Mouse (Mus musculus): ENCODE results near the gene Cse1l. TPM values are rescaled to one million over a fixed set of nuclear protein-coding genes. Genes with fewer than 3 reads are reported as not detected.

Cse1l gene
- 10 to 100 TPM; 58.7 to 71.4 TPM for total RNA-seq (2021)
- long read RNA-seq, experiment 1, transcript Cse1l-201 (25 exons, 3,641 nt), result major isoform, 40 of 43 reads
- long read RNA-seq, experiment 1, partial matches to known transcripts, result 3 of 43 reads
- long read RNA-seq, experiment 1, other reads (novel, unspliced or antisense), result 0 of 43 reads
- long read RNA-seq, experiment 2, transcript Cse1l-201 (25 exons, 3,641 nt), result major isoform, 15 of 26 reads
- long read RNA-seq, experiment 2, partial matches to known transcripts, result 9 of 26 reads
- long read RNA-seq, experiment 2, other reads (novel, unspliced or antisense), result 2 of 26 reads

DNA sequence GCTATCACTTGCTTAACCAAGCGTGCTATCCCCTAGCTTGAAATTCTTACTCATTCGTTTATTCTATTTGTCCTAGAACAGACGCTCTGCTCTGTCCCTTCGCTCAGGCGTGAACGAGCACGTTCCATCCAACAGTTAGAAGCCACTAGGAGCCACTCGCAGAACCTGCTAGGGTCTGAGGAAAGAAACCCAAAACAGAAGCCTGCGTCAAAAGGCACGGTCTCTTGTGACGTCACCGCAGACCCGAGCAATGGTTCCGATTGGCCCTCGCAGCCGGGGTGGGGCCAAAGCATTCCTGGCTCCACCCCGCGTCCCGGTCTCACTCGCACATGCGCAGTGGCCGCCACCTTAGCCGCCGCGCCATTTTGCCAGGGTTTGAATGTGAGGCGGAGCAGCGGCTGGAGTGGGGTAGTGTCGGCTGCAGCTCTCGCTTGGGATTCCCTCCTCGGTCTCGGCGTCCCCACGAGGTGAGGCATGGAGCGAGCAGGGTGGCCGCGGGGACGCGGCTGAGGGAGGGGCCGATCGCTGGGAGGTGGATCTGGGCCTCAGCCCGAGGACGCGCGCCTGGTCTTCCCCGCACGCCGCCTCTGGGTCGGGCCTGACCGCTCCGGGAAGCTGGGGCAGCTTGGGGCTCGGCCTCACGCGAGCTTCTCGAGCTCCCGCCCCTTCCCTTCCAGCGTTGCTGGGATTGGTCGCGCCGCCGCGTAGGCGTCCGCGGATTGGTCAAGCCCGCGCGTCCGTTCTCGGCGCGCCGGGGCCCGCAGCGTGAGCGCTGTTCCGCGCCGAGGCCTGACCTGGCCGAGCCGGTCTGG, at the start of gene Cse1l:
Gene Cse1l, plus strand, starts transcription at position 330 of the 812 bp plus-strand sequence.
- DNase-seq (ENCODE audit: low spot score in 2 of 2), result peak; percentile 97

DNA sequence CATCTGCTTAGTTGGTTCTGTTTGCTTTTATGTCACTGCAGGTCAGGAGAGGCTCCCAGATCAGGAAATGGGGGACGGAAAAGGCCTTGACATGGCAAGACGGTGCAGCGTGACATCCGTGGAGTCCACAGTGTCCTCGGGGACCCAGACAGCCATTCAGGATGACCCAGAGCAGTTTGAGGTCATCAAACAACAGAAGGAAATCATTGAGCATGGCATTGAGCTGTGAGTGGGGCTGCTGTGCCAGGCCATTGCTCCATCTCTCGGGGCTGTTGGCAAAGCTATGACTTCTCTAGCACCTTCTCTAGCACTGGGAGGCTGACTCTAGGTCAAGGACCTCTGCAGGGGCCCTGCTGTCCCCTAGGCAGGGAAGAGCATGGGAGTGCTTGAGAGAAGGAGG, 49.5 kb upstream of the Cse1l start:
- no peak for DNase-seq (ENCODE audit: low spot score in 2 of 2)

DNA sequence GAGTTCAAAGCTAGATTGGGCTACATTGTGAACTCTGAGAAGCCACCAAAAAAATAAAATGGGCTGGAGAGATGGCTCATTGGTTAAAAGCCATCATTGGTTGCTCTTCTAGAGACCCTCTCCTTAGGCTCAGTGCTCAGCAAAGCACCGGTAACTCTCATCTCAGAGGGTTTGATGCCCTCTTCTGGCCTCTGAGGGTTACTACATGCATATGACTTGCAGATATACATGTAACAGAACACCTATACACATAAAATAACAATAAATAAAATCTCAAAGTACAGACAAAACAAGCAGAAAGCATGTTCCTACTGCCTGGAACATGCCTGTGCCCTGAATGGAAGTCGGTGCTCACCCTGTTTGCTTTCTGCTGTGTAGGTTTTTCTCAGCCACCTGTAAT, 48.7 kb upstream of the Cse1l start:
- no peak for DNase-seq (ENCODE audit: low spot score in 2 of 2)

DNA sequence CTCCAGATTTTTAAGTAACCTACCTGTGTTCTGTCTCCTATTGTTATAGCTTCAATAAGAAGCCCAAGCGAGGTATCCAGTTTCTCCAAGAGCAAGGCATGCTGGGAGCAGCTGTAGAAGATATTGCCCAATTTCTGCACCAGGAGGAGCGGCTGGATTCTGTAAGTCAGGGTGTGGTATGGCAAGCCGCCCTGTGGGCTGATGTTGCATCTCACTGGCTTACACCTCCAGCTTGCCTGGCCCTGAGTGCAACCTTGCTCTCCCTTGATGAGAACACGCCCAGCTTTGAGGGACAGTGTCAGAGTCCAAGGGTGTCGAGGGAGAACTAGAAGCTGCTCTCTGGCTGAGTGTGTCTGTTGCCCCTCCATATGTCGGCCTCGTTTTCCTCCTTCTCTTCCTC, 46.6 kb upstream of the Cse1l start:
- no peak for DNase-seq (ENCODE audit: low spot score in 2 of 2)

DNA sequence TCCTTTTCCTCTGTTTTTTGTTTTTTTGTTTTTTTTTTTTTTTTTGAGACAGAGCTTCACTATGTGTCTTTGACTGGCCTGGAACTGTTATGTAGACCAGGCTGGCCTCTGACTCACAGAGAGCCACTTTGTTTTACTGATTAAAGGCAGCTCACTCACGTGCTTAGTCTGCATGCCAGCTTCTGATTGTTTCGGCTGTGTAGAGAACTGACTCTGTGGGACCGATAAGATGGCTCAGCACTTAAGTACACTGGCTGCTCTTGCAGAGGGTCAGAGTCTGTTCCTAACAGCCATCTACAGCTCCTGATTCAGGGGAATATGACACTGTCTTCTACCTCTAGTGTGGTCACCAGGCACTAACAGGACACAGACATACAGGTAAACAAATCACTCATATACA, 43.3 kb upstream of the Cse1l start:
- DNase-seq (ENCODE audit: low spot score in 2 of 2), result no peak

DNA sequence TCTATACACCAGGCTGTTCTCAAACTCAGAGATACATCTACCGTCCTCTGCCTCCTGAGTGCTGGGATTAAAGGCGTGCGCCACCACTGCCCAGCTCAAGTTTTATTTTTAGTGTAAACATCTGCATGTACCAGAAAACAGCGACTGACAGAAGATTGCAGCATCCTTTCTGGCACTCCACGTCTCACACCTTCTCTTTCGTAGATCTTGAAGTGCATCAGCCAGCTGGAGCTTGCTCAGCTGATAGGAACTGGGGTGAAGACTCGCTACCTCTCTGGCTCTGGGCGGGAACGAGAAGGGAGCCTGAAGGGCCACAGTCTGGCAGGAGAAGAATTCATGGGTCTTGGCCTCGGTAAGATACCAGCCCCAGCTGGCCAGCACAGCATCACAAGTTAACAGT, 40.4 kb upstream of the Cse1l start:
- no peak for DNase-seq (ENCODE audit: low spot score in 2 of 2)

DNA sequence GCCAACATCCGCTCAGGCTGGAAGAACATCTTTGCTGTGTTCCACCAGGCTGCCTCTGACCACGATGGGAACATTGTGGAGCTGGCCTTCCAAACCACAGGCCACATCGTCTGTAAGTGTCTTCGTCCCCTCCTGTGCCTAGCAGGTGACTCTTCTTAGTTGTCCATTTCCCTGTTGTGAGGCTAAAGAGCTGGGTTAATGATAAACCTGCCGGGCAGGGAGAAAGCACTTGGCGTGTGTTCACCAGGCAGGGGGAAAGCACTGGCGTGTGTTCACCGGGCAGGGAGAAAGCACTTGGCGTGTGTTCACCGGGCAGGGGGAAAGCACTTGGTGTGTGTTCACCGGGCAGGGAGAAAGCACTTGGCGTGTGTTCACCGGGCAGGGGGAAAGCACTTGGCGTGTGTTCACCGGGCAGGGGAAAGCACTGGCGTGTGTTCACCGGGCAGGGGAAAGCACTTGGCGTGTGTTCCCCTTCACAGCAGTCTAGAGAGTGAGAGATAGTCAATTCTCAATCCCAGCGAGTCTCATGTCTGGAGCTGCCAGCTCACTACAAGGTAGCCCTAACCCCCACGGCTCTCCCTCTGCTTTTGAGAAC, 35.5 kb upstream of the Cse1l start:
- no peak for DNase-seq (ENCODE audit: low spot score in 2 of 2)

DNA sequence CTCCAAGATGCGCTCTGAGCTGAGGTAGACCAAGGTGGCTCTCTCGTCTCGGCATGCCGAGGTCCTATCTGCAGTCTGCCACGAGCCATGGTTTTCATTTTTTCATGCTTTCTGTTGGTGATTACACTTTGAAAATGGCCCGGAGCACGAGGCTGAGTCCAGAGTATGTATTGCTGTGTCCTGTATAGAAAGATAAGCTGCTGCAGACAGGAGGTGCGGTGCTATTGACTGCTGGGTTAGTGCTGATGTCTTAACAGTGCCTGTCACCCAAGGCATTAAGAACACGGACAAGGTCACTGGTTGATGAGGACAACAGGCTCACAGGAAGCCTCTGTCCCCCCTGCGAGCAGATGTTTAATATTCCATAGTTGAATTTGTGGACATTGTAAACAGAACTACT, 34.9 kb upstream of the Cse1l start:
- no peak for DNase-seq (ENCODE audit: low spot score in 2 of 2)

DNA sequence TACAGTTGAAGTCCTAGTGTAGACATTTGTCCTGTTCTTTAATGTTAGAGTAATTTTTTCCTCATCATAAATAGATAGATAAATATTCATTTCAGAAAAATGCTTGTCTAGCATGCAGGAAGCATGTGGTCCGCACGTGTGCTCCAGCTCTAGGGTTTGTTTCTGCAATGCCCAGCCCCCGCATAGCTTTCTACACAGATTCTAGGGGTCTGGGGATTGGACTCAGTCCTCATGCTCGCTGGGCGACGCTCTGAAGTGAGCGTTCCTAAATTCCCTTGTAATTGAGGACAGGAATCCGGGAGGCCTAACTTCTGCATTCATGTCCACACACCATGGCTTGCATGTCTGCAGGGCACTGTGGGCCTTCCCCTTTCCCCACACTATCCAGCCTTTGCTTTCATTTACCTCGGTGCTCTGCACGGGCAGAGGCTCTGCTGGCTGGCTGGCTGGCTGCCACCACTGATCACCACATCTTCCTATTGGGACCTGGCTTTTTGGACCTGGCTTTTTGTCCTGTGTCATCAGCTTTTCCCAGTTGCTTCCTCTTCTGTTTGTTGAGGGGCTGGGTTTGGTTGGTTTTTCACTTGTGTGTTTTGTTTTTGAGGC, 31.1 kb upstream of the Cse1l start:
- DNase-seq (ENCODE audit: low spot score in 2 of 2), result no peak

DNA sequence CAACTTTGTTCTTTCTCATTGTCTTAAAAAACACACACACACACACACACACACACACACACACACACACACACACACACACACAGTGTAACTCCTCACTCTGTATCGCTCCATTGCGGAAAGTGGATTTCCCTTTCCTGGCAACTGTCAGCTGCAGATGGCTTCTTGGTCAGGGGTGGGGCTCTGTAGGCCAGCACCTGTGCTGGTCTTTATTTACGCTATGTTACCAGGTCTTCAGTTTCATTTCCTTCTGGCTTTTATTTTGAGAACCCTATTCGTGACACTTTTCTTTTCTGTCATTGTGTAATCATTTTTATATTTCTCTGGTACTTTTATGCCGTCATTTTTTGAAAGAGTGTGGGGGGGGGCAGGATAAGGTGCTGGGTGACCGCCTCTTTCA, 30.3 kb upstream of the Cse1l start:
- DNase-seq (ENCODE audit: low spot score in 2 of 2), result no peak

DNA sequence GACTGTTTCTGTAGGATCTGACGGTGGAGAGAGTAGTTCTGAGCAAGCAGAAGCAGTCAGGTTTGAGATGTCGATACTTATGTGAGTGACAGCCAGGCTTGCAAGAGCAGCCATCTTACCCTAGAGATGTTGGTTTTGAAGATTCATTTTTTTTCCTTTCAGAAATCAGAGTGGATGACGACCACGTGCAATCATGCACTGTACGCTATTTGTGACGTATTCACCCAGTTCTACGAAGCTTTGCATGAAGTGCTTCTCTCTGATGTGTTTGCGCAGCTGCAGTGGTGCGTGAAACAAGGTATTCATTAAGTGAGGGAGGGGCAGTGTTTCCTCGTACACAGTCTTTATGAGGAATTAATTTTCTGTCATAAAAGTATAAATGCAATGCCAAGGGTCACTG, 29.5 kb upstream of the Cse1l start:
- no peak for DNase-seq (ENCODE audit: low spot score in 2 of 2)

DNA sequence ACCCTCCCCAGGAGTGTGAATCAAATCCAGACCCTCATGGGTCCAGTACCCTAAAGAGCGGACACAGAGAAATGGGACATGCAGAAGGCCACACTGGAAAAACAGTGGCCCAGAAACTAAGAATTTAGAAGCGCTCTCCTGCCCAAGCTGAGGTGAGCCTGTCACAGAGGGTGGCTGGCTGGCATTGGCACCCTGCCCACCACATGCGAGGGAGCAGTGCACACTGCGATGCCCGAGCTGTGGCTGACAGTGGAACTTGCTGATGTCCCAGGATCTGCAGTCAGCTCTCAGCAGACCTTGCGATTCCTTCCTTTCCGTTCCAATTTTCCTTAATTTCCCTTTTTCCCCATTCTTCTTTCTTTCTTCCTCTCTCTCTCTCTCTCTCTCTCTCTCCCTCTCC, 20.8 kb upstream of the Cse1l start:
- peak; percentile 15 to 43 for DNase-seq (ENCODE audit: low spot score in 2 of 2)

DNA sequence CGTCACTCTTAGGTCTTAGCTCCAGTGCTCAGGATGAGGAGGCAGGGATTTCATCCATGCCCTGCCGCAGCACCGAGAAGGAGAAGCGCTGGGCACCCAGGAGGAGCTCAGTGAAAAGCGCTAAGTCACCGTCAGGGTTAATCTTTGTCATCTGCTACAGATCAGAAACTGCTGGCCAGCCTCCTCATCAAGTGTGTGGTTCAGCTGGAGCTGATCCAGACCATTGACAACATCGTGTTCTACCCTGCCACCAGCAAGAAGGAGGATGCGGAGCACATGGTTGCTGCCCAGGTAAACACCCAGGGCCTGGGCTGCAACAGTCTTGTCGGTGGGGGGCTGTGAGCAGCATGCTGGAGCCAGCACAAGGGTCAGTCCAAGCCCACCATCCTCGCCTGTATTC, 20.2 kb upstream of the Cse1l start:
- DNase-seq (ENCODE audit: low spot score in 2 of 2), result no peak

DNA sequence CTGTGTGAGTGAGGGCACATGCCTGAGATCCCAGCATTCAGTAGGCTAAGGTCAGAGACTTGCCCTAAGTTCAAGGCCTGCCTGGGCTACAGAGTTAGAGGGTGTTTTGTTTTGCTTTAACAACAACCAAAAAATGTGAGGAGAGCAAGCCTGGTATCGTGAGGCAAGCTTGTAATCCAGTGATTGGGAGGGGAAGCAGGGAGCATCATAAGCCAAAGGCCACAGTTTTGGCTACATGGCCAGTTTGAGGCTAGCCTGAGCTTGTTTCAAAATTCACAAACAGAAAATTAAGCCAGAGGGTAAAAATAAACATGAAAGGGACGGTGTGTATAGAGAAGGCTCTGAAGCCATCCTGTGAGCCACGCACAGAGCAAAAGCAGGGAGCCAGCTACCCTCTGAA, 19.6 kb upstream of the Cse1l start:
- no peak for DNase-seq (ENCODE audit: low spot score in 2 of 2)

DNA sequence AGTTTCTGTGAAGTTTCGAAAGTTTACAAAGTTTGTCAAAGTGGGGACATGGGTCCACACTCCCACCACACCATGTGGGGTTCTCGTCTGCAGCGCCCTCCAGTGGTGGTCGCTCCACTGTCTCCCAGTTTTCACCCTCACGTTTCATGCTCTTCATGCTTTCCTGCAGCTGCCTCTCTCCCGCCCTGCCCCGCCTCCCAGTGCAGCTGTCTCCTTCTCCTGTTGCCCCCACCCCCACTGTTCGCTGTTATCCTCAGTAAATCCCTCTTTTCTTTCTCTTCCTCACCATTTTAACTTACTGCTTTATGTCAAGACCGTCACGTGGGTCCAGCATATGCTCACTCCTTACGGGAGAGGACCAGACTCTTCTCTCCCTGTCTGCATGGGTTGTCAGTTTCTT, 18.0 kb upstream of the Cse1l start:
- DNase-seq (ENCODE audit: low spot score in 2 of 2), result no peak

DNA sequence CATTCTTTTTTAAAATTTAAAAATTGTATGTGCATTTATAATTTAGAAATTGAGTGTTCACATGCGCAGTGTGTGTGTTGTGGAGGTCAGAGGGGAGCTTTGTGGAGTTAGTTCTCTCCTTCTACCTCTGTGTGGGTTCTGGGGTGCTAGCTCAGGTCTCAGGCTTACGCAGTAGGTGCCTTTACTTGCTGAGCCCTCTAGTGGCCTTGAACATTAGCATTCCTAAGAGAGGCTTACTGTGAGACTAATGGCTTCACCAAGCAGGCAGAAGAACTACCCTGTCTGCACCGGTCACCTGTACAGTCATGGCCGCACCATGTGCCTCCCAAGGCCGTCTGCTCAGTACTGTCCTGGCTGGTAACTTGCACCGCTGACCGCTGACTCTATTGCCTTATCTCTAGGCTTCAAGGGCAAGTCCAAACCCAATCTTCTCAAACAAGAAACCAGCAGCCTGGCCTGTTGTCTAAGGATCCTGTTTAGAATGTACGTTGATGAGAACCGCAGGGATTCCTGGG, 14.4 kb upstream of the Cse1l start:
- peak in 1 of 2 experiments; percentile 40 for DNase-seq (ENCODE audit: low spot score in 2 of 2)

DNA sequence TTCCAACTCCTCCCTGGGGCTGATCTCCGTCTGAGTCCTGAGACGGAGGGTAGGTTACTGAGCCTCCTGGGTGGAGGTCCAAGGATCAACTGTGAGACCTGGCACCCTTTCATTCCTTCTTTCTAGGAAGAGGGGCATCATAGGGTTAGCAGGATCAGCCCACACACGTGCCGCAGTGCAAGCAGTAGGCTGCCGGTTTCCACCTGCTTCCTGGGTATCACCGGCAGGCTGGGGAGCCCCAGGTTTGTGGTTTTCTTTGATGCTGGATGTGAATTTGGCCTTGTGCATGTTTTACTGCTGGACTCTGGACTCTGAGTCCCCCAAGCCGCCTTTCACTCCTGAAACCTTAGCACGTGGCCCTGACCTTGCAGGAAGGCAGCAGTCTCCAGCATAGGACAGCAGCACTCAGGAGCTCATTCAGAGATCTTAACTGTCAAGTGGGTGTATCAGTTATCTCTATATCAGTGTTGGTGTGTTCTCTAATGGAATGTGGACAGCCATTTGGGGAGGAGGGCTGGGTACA, 13.6 kb upstream of the Cse1l start:
- DNase-seq (ENCODE audit: low spot score in 2 of 2), result no peak

DNA sequence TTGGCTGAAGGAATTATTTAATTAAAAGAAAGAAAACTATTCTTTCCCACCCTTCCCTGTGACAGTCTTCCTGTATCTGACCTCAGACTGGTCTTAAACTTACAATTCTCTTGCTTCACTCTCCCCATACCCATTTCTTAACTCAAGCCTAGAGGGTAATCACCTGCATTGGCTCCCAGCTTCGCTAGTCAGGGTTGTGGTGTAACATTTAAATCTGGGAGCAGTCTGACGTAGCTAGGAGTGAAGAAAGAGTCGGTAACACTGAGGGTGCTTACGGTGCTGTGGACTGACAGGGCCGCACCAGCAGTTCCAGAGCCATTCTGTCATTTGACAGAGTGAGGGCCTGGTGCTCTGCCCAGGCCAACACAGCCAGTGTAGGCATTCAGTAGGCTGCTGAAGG, 12.8 kb upstream of the Cse1l start:
- no peak for DNase-seq (ENCODE audit: low spot score in 2 of 2)

DNA sequence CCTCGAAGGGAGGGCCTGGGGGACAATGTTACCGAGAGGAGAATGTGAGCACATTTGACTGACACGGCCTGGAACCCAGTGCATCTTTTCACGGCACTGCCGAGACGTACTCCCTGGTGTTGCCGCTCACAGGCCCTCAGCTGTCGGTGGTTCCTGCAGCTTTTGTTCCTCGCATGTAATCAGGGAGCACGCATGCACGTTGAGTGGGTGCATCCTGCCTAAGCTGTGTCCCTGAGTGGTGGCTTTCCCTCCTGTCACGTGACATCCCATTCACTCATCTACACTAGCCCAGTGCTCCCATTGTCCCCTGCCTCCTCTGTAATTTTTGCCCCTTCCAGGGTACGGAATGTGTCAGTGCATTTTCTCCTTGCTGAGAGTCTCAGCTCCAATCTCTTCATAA, 9.5 kb upstream of the Cse1l start:
- no peak for DNase-seq (ENCODE audit: low spot score in 2 of 2)

DNA sequence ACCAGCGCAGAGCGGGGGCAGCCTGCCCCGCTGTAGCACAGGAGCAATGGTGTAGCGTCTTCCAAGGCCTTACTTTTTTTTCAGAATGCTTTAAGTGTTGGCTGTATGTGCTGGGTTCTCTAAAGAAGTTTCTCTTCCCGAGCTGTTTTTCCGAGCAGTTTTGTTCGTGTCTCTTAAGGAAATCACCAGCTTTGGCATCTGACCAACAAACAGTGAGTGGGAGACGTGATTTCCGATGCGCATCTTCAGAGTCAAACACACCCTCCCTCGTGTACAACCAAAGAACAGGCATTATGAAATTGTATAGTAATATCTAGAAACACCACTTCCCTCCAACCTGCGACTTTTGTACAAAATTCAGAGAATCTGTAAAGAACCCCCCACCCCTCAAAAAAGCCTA, 8.9 kb upstream of the Cse1l start:
- no peak for DNase-seq (ENCODE audit: low spot score in 2 of 2)

DNA sequence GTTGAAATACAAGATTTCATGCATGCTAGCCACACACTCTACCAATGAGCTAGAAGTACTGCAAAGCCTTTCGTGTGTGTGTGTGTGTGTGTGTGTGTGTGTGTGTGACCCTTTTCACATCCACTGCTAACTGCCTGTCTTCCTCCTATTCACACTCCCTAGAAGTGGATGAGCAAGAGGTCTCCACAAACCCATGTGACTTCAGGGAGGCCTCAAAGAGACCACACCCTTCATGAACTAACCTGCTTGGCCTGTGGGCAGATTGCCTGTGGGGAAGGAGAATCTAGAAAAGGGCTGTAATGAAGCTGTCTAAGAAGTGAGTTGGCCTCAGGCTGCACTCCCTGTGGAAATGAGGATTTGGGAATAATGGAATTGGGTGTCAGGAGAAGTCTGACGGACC, 6.7 kb upstream of the Cse1l start:
- no peak for DNase-seq (ENCODE audit: low spot score in 2 of 2)

DNA sequence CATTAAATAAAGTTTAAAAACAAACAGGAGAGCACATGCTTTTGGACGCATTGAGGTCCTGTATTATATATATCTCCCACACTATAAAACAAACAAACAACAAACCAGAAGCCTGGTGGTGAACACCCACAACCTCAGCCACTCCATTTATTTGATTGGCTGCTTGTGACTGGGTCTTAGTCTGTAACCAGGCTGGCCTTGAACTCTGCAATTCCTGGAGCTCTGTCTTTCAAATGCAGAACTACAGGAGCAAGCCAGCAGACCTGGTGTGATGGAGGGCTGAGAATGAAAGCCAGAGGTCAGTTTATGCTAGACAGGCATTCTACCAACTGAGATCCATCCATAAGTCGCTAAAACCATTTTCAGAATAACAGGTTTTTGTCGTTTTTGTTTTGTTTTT, 6.1 kb upstream of the Cse1l start:
- no peak for DNase-seq (ENCODE audit: low spot score in 2 of 2)

Data from adrenal gland, adult 18-20 months (tissue).